ENCODE assay signal across 7 mouse cellular contexts in the genomic region with DNA sequence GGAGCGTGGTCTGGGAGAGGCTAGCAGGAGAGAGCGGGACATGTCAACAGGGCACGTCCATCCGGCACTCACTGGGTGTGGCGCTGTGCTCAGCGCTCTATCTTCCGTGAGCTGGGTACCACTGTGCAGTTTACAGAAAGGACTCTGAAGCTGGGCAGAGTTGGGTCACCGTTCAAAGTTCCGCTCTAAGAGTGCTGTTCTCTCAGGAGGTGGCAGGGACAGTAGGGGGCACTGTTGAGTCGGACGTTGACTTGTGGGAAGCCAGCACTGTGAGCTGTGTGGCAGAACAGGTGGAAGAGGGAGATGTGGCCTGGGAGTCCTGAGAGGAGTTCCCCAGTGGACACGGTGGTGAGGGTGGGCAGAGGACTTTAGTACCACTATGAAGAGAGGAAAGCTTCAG.
A peak's percentile ranks its signal among the peaks of the same experiment; 100 is the strongest.
DNase-seq lines count a peak whose midpoint lies in the region; ATAC-seq and TF ChIP-seq lines count a peak whose summit lies in the region.

No protein-coding gene starts in this region.

- H3K4me3 ChIP-seq in gastrocnemius, adult 2 months, result no peak overlapping the region
- H3K4me3 ChIP-seq in midbrain, embryonic 11.5 days (ENCODE audit: low read depth, low read length), result no peak overlapping the region

- no peak overlapping the region for H3K27ac ChIP-seq in gastrocnemius, adult 2 months
- no peak overlapping the region for H3K27ac ChIP-seq in midbrain, embryonic 11.5 days (ENCODE audit: low read depth, low read length)

- H3K4me1 ChIP-seq in midbrain, embryonic 11.5 days (ENCODE audit: control insufficient read depth, insufficient read depth, low read length), result no peaks in the 10 kb centered on the region

- H3K9ac ChIP-seq in midbrain, embryonic 11.5 days (ENCODE audit: low read length), result no peak overlapping the region

- H3K27me3 ChIP-seq in midbrain, embryonic 11.5 days (ENCODE audit: control insufficient read depth, insufficient read depth, low read length), result no peaks in the 10 kb centered on the region

- ATAC-seq in inflammation-experienced regulatory T-cells, adult 6 months, result peak; percentile 54
- ATAC-seq in midbrain, embryonic 11.5 days (ENCODE audit: low FRiP score), result peak; percentile 74

- intact Hi-C loops in gastrocnemius, adult 2 months (cut with DNase I), result loop anchor here (1.0 kb wide), 1 partner anchor 116 kb away; no protein-coding TSS in a partner anchor
- intact Hi-C loops in left cerebral cortex, postnatal 14 days (cut with DNase I), result loop anchor here (2.0 to 5.0 kb wide), 2 partner anchors 115 to 167 kb away; no protein-coding TSS in a partner anchor

- no peak overlapping the region for H3K4me2 ChIP-seq in midbrain, embryonic 11.5 days

- H3K9me3 ChIP-seq in midbrain, embryonic 11.5 days (ENCODE audit: control insufficient read depth, low read length), result no peaks in the 10 kb centered on the region

- peak; percentile 96 for TF ChIP-seq CTCF in gastrocnemius, adult 2 months (IDR thresholded peaks at IDR 0.05)

- H3K36me3 ChIP-seq in midbrain, embryonic 11.5 days (ENCODE audit: control insufficient read depth, insufficient read depth, low read length), result no peaks in the 10 kb centered on the region

- WGBS in midbrain, embryonic 11.5 days, result 39% methylated on average over 12 of the region's 12 CpGs

- peak; percentile 45 for DNase-seq in WW6 (ENCODE audit: low read depth, low spot score)
- peak; percentile 90 to 93 for DNase-seq in cerebellum, postnatal 10 days
- peak; percentile 90 for DNase-seq in gastrocnemius, adult 2 months
- peak; percentile 83 to 87 for DNase-seq in left cerebral cortex, postnatal 14 days (ENCODE audit: low spot score in 2 of 2)
- peak; percentile 97 for DNase-seq in midbrain, embryonic 11.5 days (ENCODE audit: low spot score, missing footprints)
- DNase-seq in skeletal muscle tissue, adult 2 months (ENCODE audit: low read depth, low spot score), result peak; percentile 59

Comparison
In these comparisons a context has a peak if more than half of its experiments do, and no peak if none do; other contexts are left out.
1. DNase-seq: peak in every context shown above with its lines; median percentile 97 in midbrain, embryonic 11.5 days; 92 in cerebellum, postnatal 10 days; 90 in gastrocnemius, adult 2 months; 85 in left cerebral cortex, postnatal 14 days; 59 in skeletal muscle tissue, adult 2 months; 45 in WW6.